Mouse (Mus musculus) intestine, embryonic 15.5 days (tissue): Measurements from ENCODE around the gene Gm13278. TPM values are rescaled to one million over a fixed set of nuclear protein-coding genes. Genes with fewer than 3 reads are reported as not detected.
"Not testable (repeated sequence)": the region's sequence is repeated elsewhere in the genome, so short reads cannot be mapped to it uniquely, and the experiment has no call there.

Source experiments
- ATAC-seq: fragments of 200-750 bp; cut with Nextera tagmentation; 2 replicates; pipeline ENCODE4 v1.8.0; 2017; ENCODE audit warnings: moderate TSS enrichment, moderate library complexity
- H3K27ac ChIP-seq: fragments of 300-500 bp; sonication (generic); 2 replicates; pipeline ENCODE4 v1.5.1; 2015; ENCODE audit warnings: mild to moderate bottlenecking, inconsistent platforms
- H3K27me3 ChIP-seq: fragments of 300-500 bp; sonication (generic); replicated peaks from 2 replicates; pipeline ENCODE4 v1.6.1; 2015; ENCODE audit warnings: inconsistent platforms
- H3K36me3 ChIP-seq: fragments of 300-500 bp; sonication (generic); 2 replicates; pipeline ENCODE4 v1.6.1; 2015; ENCODE audit warnings: inconsistent platforms
- H3K4me1 ChIP-seq: fragments of 300-500 bp; sonication (generic); replicated peaks from 2 replicates; pipeline ENCODE4 v1.6.1; 2015; ENCODE audit warnings: inconsistent platforms
- H3K4me2 ChIP-seq: fragments of 300-500 bp; sonication (generic); replicated peaks from 2 replicates; pipeline ENCODE4 v1.6.1; 2015; ENCODE audit warnings: mild to moderate bottlenecking, inconsistent platforms
- H3K4me3 ChIP-seq: fragments of 300-500 bp; sonication (generic); replicated peaks from 2 replicates; pipeline ENCODE4 v1.5.1; 2015; ENCODE audit warnings: inconsistent platforms
- H3K9ac ChIP-seq: fragments of 300-500 bp; sonication (generic); 2 replicates; pipeline ENCODE4 v1.6.1; 2015; ENCODE audit warnings: inconsistent platforms
- H3K9me3 ChIP-seq: fragments of 300-500 bp; sonication (generic); 2 replicates; pipeline ENCODE4 v1.6.1; 2016; ENCODE audit warnings: inconsistent platforms
- WGBS: fragments of 180-500 bp; shearing (Covaris S2); methylation state at CpG from one replicate; pipeline ENCODE4 v1.1.7; 2015; 5-methylcytosine and 5-hydroxymethylcytosine counted together
- polyA plus RNA-seq: library from polyadenylated mRNA; unstranded; fragments of >200 nt; fragmentation: Nextera tagmentation; extraction: Ambion mirVana; gene quantifications from 2 replicates; pipeline ENCODE4 v1.2.1, GENCODE M21; 2015

Gm13278 gene
- polyA plus RNA-seq, 1 experiment from 2014 or later: not detected

DNA sequence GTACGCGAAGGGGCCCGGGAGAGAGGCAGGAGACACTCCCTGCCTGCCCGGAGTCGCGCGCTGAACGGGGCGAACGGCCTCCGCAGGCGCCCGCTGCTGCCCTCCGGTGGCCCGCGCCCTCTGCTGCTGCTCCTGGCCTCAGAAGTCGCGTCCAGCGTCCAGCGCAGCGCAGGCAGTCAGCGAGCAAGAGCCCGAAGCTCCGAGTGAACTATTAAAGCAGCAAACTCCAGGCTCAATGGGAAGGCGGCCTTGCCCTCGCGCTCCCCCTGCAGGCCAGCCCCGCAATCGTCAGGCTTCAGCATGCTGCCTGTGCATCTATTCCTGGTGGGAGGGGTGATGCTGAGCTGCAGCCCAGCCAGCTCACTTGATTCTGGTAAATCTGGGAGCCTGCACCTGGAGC lies 11.6 kb downstream of the Gm13278 start, which contains the start of gene Gm13287:
Gene Gm13287 (plus strand): TSS at position 301 of the 400 bp plus-strand sequence.
- H3K4me2 ChIP-seq: peak within 1 kb of the TSS; percentile 28; the same call in 1 of the 2 replicates
- H3K4me1 ChIP-seq, H3K36me3 ChIP-seq, H3K9me3 ChIP-seq, H3K9ac ChIP-seq, H3K27me3 ChIP-seq, H3K4me3 ChIP-seq, ATAC-seq, H3K27ac ChIP-seq: not testable (repeated sequence)
- no CpG with 5 or more reads among the region's 29 CpGs for WGBS

DNA sequence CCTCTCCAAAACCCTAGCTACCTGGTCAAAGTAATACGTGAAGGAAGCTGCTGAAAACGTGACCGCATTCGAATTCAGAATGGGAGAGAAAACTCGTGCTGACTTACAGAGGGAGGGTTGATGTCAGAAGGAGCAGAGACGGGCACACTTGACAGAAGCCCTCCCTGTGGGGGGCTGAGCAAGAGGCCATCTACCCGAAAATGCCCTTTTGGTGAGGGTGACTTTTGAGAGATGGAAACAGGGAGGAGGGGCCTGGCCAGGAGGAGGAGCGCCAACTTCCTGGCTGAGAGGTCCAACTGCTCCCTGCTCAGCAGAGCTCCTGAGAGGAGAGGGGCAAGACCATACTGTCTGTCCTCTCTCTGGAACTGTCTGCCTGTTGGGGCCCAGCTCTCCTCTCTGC lies 13.9 kb downstream of the Gm13278 start, which contains the start of gene Gm13288:
Gene Gm13288 (plus strand): TSS at position 301 of the 400 bp plus-strand sequence.
- WGBS: no CpG with 5 or more reads among the region's 8 CpGs
- H3K27ac ChIP-seq, H3K9ac ChIP-seq, ATAC-seq, H3K4me3 ChIP-seq, H3K9me3 ChIP-seq, H3K36me3 ChIP-seq, H3K4me1 ChIP-seq, H3K27me3 ChIP-seq: not testable (repeated sequence)
- 0 out of 2 replicates have a peak within 1 kb of the TSS, but pooled peaks have one; percentile 41 for H3K4me2 ChIP-seq

DNA sequence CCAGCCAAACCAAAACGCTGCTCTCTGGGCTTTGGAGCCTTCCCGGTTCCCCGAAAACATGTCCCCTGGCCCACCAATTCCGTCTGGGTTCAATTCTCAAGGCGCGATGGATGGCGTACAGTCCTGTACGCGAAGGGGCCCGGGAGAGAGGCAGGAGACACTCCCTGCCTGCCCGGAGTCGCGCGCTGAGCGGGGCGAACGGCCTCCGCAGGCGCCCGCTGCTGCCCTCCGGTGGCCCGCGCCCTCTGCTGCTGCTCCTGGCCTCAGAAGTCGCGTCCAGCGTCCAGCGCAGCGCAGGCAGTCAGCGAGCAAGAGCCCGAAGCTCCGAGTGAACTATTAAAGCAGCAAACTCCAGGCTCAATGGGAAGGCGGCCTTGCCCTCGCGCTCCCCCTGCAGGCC lies 14.4 kb downstream of the Gm13278 start:
- not testable (repeated sequence) for H3K36me3 ChIP-seq
- WGBS: no CpG with 5 or more reads among the region's 34 CpGs
- 0 out of 2 replicates have a peak overlapping the region, but pooled peaks have one; percentile 41 for H3K4me2 ChIP-seq

DNA sequence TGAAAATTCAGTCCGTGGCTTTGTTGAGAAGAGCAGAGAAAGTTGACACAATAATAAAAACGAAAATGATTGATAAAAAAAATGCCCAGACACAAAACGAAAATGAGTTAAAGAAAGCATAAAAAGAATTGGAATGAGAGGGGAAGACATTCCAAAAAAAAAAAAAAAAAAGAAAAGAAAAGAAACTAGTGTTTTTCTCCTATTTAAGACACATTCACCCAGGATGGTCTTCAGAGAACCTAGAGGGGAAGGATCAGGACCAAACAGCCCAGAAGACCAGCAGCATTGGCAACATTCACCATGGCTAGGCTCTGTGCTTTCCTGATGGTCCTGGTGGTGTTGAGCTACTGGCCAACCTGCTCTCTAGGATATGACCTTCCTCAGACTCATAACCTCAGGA lies 24.6 kb downstream of the Gm13278 start, which contains the start of gene Ifna7:
Gene Ifna7 (plus strand): TSS at position 301 of the 400 bp plus-strand sequence.
- 48% methylated on average over 3 of the region's 3 CpGs for WGBS
- H3K36me3 ChIP-seq: no peaks in the 10 kb centered on the region
- no peak for ATAC-seq

More for the DNA sequence above, 14.4 kb downstream of the Gm13278 start:
- ATAC-seq, H3K27ac ChIP-seq, H3K27me3 ChIP-seq, H3K4me3 ChIP-seq, H3K9ac ChIP-seq, H3K4me1 ChIP-seq, H3K9me3 ChIP-seq: not testable (repeated sequence)

DNA sequence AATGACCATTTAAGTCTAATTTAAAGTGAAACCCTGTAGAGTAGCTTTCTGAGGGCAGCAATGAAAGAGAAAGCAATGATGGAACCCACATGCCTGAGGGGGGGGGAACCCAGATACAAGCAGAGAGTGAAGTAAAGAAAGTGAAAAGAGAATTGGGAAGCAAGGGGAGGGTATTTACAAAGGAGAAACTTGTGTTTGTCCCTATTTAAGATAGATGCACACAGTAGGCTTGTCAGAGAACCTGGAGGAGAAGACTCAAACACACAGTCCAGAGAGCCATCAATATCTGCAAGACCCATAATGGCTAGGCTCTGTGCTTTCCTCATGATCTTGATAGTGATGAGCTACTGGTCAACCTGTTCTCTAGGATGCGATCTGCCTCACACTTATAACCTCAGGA lies 28.3 kb downstream of the Gm13278 start, which contains the start of gene Ifna11:
Gene Ifna11 (plus strand): TSS at position 301 of the 400 bp plus-strand sequence.
- H3K4me1 ChIP-seq: no peaks in the 10 kb centered on the region
- ATAC-seq: no peak
- no peaks in the 10 kb centered on the region for H3K27me3 ChIP-seq
- H3K27ac ChIP-seq: no peak within 1 kb of the TSS
- 97% methylated on average over 1 of the region's 1 CpGs for WGBS
- H3K9ac ChIP-seq: no peak within 1 kb of the TSS
- no peaks in the 10 kb centered on the region for H3K9me3 ChIP-seq
- H3K4me2 ChIP-seq: no peak within 1 kb of the TSS
- H3K4me3 ChIP-seq: no peak within 1 kb of the TSS
- H3K36me3 ChIP-seq: no peaks in the 10 kb centered on the region

More for the DNA sequence above, 24.6 kb downstream of the Gm13278 start, which contains the start of gene Ifna7:
- Histone ChIP-seq H3K4me3 (no peak within 1 kb of the TSS), H3K27ac (no peak within 1 kb of the TSS), H3K9me3 (no peaks in the 10 kb centered on the region), H3K4me2 (no peak within 1 kb of the TSS), H3K27me3 (no peaks in the 10 kb centered on the region), H3K4me1 (no peaks in the 10 kb centered on the region), H3K9ac (no peak within 1 kb of the TSS)

DNA sequence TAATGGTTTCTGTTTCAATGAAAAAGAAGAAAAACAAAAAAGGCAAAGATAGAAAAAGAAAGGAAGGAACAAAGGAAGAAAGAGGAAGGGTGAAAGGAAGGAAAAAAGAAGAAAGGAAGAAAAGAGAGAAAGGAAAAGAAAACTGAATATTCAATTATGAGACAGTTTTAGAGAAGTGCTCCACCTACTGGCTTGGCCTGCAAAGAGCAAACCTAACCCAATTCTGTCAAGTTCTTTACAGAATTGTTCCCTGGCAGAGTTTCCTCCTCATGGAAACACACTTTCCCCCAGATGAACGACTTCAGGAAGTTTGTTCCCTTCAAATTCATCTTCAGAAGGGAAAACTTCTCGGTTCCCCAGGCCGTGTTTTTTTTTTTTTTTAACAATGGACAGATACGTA lies 31.6 kb downstream of the Gm13278 start:
- Histone ChIP-seq H3K27me3 (no peaks in the 10 kb centered on the region), H3K9ac (no peak overlapping the region), H3K4me3 (no peak overlapping the region), H3K9me3 (no peaks in the 10 kb centered on the region), H3K36me3 (no peaks in the 10 kb centered on the region), H3K27ac (no peak overlapping the region), H3K4me2 (no peak overlapping the region), H3K4me1 (no peaks in the 10 kb centered on the region)
- 23% methylated on average over 4 of the region's 4 CpGs for WGBS
- no peak for ATAC-seq

DNA sequence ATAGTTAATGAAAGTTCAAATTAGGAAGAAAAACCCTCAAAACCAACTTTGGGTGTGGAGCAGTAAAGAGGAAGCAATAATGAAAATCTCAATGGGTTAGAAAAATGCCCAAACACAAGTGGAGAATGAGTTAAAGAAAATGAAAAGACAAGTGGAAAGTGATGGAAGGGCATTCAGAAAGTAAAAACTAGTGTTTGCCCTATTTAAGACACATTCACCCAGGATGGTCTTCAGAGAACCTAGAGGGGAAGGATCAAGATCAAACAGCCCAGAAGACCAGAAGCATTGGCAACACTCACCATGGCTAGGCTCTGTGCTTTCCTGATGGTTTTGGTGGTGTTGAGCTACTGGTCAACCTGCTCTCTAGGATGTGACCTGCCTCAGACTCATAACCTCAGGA lies 35.8 kb downstream of the Gm13278 start, which contains the start of gene Ifna6:
Gene Ifna6 (plus strand): TSS at position 301 of the 400 bp plus-strand sequence.
- not testable (repeated sequence) for H3K4me2 ChIP-seq, H3K27ac ChIP-seq, H3K9me3 ChIP-seq, H3K27me3 ChIP-seq, H3K36me3 ChIP-seq, H3K9ac ChIP-seq, H3K4me1 ChIP-seq, H3K4me3 ChIP-seq, ATAC-seq

DNA sequence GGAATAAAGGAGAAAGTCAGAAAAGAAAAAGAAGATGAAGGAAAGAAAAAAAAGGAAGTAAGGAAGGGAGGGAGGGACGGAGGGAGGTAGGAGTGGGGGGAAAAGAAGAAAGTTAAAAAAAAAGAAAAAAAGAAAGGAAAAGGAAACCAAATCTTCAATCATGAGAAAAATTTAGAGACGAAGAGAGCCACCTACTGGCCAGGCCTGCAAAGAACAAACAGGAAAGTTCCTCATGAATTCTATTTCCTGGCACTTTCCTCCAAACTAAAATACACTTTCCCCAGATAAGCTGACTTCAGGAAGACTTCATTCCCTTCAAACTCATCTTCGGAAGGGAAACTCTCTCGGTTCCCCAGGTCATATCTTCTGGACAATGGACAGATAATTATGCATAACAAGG lies 39.2 kb downstream of the Gm13278 start:
- no peak for ATAC-seq
- no peaks in the 10 kb centered on the region for H3K27me3 ChIP-seq
- no peaks in the 10 kb centered on the region for H3K4me1 ChIP-seq
- no peak overlapping the region for H3K4me3 ChIP-seq
- H3K9me3 ChIP-seq: no peaks in the 10 kb centered on the region
- no peak overlapping the region for H3K27ac ChIP-seq
- H3K9ac ChIP-seq: no peak overlapping the region
- H3K4me2 ChIP-seq: no peak overlapping the region
- 28% methylated on average over 4 of the region's 4 CpGs for WGBS
- H3K36me3 ChIP-seq: no peaks in the 10 kb centered on the region

DNA sequence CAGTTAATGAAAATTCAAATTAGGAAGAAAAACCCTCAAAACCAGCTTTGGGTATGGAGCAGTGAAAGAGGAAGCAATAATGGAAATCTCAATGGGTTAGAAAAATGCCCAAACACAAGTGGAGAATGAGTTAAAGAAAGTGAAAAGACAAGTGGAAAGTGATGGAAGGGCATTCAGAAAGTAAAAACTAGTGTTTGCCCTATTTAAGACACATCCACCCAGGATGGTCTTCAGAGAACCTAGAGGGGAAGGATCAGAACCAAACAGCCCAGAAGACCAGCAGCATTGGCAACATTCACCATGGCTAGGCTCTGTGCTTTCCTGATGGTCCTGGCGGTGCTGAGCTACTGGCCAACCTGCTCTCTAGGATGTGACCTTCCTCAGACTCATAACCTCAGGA lies 43.9 kb downstream of the Gm13278 start, which contains the start of gene Ifna5:
Gene Ifna5 (plus strand): TSS at position 301 of the 400 bp plus-strand sequence.
- H3K4me3 ChIP-seq, H3K4me2 ChIP-seq, H3K36me3 ChIP-seq, H3K27ac ChIP-seq, ATAC-seq, H3K4me1 ChIP-seq, H3K9ac ChIP-seq, H3K27me3 ChIP-seq, H3K9me3 ChIP-seq: not testable (repeated sequence)
- 61% methylated on average over 1 of the region's 1 CpGs for WGBS

DNA sequence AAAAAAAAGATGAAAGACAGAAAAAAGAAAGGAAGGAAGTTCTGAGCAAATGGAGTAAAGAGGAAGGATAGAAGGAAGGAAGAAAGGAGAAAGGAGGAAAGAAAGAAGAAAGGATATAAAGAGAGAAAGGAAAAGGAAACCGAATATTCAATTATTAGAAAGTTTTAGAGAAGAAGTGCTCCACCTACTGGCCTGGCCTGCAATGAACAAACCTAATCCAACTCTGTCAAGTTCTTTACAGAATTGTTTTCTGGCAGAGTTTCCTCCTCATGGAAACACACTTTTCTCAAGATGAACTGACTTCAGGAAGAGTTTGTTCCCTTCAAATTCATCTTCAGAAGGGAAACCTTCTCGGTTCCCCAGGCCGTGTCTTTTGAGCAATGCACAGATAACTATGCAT lies 47.5 kb downstream of the Gm13278 start:
- WGBS: 40% methylated on average over 3 of the region's 3 CpGs
- Histone ChIP-seq H3K36me3 (no peaks in the 10 kb centered on the region), H3K4me1 (no peaks in the 10 kb centered on the region), H3K4me2 (no peak overlapping the region), H3K27ac (no peak overlapping the region), H3K4me3 (no peak overlapping the region), H3K9ac (no peak overlapping the region), H3K9me3 (no peaks in the 10 kb centered on the region), H3K27me3 (no peaks in the 10 kb centered on the region)
- no peak for ATAC-seq

DNA sequence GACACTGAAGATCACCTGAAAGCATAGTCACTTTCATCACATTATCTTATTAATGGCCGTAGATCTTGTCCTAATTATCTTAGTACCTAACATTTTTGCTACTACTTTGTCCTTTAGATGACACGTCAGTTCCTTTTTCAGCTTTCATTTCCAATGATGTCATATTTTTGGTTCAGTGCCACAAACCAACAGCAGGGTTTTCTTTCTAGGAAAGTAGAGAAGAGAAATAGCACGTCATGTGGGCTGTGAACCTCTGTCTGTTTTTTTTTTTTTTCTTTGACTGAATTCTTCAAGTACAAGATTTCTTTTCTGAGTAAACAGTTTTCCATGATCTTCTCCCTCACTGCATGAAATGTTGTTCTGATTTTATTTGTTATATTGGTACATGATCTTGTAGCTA lies 48.7 kb downstream of the Gm13278 start:
- no peaks in the 10 kb centered on the region for H3K27me3 ChIP-seq
- no peak overlapping the region for H3K9ac ChIP-seq
- H3K4me3 ChIP-seq: no peak overlapping the region
- 74% methylated on average over 3 of the region's 3 CpGs for WGBS
- H3K27ac ChIP-seq: no peak overlapping the region
- no peaks in the 10 kb centered on the region for H3K4me1 ChIP-seq
- no peak for ATAC-seq
- H3K36me3 ChIP-seq: no peaks in the 10 kb centered on the region
- no peaks in the 10 kb centered on the region for H3K9me3 ChIP-seq
- H3K4me2 ChIP-seq: no peak overlapping the region

DNA sequence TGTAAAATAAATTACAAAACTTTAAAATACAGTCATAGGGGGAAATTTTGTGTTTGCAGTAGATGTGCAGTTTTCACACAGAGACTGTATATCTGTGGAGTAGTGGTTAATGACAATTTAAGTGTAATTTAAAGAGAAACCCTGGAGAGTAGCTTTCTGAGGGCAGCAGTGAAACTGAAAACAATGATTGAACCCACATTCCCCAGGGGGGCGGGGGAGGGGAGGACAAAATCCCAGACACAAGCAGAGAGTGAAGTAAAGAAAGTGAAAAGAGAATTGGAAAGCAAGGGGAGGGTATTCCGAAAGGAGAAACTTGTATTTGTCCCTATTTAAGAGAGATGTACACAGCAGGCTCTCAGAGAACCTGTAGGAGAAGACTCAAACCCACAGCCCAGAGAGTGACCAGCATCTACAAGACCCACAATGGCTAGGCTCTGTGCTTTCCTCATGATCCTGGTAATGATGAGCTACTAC lies 50.1 kb downstream of the Gm13278 start, which contains the start of gene Ifna4:
Gene Ifna4 (plus strand): TSS at position 424 of the 474 bp plus-strand sequence.
- H3K36me3 ChIP-seq: no peaks in the 10 kb centered on the region
- no peak within 1 kb of the TSS for H3K9ac ChIP-seq
- 59% methylated on average over 2 of the region's 2 CpGs for WGBS
- H3K27ac ChIP-seq: no peak within 1 kb of the TSS
- ATAC-seq: no peak
- no peaks in the 10 kb centered on the region for H3K9me3 ChIP-seq
- H3K4me3 ChIP-seq: no peak within 1 kb of the TSS
- no peak within 1 kb of the TSS for H3K4me2 ChIP-seq
- H3K27me3 ChIP-seq: no peaks in the 10 kb centered on the region
- H3K4me1 ChIP-seq: no peaks in the 10 kb centered on the region
